Mouse (Mus musculus) stomach, embryonic 15.5 days (tissue): ENCODE measurements around the gene Apol8. TPM values are rescaled to one million over a fixed set of nuclear protein-coding genes. Genes with fewer than 3 reads are reported as not detected.

Source experiments
- ATAC-seq: fragments of 200-750 bp; cut with Nextera tagmentation; 2 replicates; pipeline ENCODE4 v1.8.0; 2017; ENCODE audit warnings: low read depth, moderate number of reproducible peaks, moderate TSS enrichment; ENCODE audit not compliant: insufficient read depth, low FRiP score
- H3K27ac ChIP-seq: fragments of 300-500 bp; sonication (generic); 2 replicates; pipeline ENCODE4 v1.5.1; 2015; ENCODE audit warnings: mild to moderate bottlenecking, inconsistent platforms
- H3K27me3 ChIP-seq: fragments of 300-500 bp; sonication (generic); replicated peaks from 2 replicates; pipeline ENCODE4 v1.6.1; 2015; ENCODE audit warnings: inconsistent platforms
- H3K36me3 ChIP-seq: fragments of 300-500 bp; sonication (generic); 2 replicates; pipeline ENCODE4 v1.6.1; 2015; ENCODE audit warnings: inconsistent platforms
- H3K4me1 ChIP-seq: fragments of 300-500 bp; sonication (generic); 2 replicates; pipeline ENCODE4 v1.6.1; 2015; ENCODE audit warnings: inconsistent platforms
- H3K4me2 ChIP-seq: fragments of 300-500 bp; sonication (generic); 2 replicates; pipeline ENCODE4 v1.6.1; 2015; ENCODE audit warnings: mild to moderate bottlenecking, inconsistent platforms
- H3K4me3 ChIP-seq: fragments of 300-500 bp; sonication (generic); replicated peaks from 2 replicates; pipeline ENCODE4 v1.5.1; 2015; ENCODE audit warnings: inconsistent platforms
- H3K9ac ChIP-seq: fragments of 300-500 bp; sonication (generic); 2 replicates; pipeline ENCODE4 v1.6.1; 2015; ENCODE audit warnings: inconsistent platforms
- H3K9me3 ChIP-seq: fragments of 300-500 bp; sonication (generic); 2 replicates; pipeline ENCODE4 v1.6.1; 2016; ENCODE audit warnings: inconsistent platforms
- WGBS: fragments of 180-500 bp; shearing (Covaris S2); methylation state at CpG from one replicate; pipeline ENCODE4 v1.1.7; 2015; 5-methylcytosine and 5-hydroxymethylcytosine counted together
- polyA plus RNA-seq: library from polyadenylated mRNA; unstranded; fragments of >200 nt; fragmentation: Nextera tagmentation; extraction: Ambion mirVana; gene quantifications from 2 replicates; pipeline ENCODE4 v1.2.1, GENCODE M21; 2015

The Apol8 gene
- polyA plus RNA-seq, 1 experiment from 2014 or later, result 1.7 TPM

GRCm38 (mm10) chr15:77796409-77797035 is 39.7 kb upstream of the Apol8 start:
- H3K4me2 ChIP-seq, result no peak overlapping the region
- H3K9ac ChIP-seq, result no peak overlapping the region
- peaks cover 42% of the 10 kb centered on the region for H3K36me3 ChIP-seq
- no peaks in the 10 kb centered on the region for H3K9me3 ChIP-seq
- H3K4me3 ChIP-seq, result no peak overlapping the region
- H3K4me1 ChIP-seq, result peaks cover 46% of the 10 kb centered on the region
- no peak for ATAC-seq
- 91% methylated on average over 26 of the region's 26 CpGs for WGBS
- peak overlapping the region; percentile 94 for H3K27ac ChIP-seq
- H3K27me3 ChIP-seq, result no peaks in the 10 kb centered on the region

- H3K4me1 ChIP-seq, result peaks cover 34% of the 10 kb centered on the region
- H3K9me3 ChIP-seq, result no peaks in the 10 kb centered on the region
- WGBS, result 86% methylated on average over 13 of the region's 13 CpGs
- H3K27me3 ChIP-seq, result no peaks in the 10 kb centered on the region
- H3K36me3 ChIP-seq, result peaks cover 58% of the 10 kb centered on the region
- no peak overlapping the region for H3K4me2 ChIP-seq
- no peak overlapping the region for H3K27ac ChIP-seq
- ATAC-seq, result no peak
- H3K4me3 ChIP-seq, result no peak overlapping the region
- no peak overlapping the region for H3K9ac ChIP-seq
These were observed 38.1 kb upstream of the Apol8 start for GRCm38 (mm10) chr15:77794908-77795356.

- H3K4me1 ChIP-seq, result peaks cover 27% of the 10 kb centered on the region
- no peaks in the 10 kb centered on the region for H3K27me3 ChIP-seq
- WGBS, result 80% methylated on average over 13 of the region's 13 CpGs
- no peak for ATAC-seq
- H3K9me3 ChIP-seq, result no peaks in the 10 kb centered on the region
- no peak overlapping the region for H3K4me2 ChIP-seq
- no peak overlapping the region for H3K4me3 ChIP-seq
- no peak overlapping the region for H3K9ac ChIP-seq
- H3K27ac ChIP-seq, result 0 out of 2 replicates have a peak overlapping the region, but pooled peaks have one; percentile 4
- peaks cover 63% of the 10 kb centered on the region for H3K36me3 ChIP-seq
These were observed 37.5 kb upstream of the Apol8 start for GRCm38 (mm10) chr15:77794138-77794907.

GRCm38 (mm10) chr15:77793554-77793953 is 36.8 kb upstream of the Apol8 start:
- peaks cover 71% of the 10 kb centered on the region for H3K36me3 ChIP-seq
- no peak overlapping the region for H3K4me2 ChIP-seq
- no peak overlapping the region for H3K27ac ChIP-seq
- no peaks in the 10 kb centered on the region for H3K9me3 ChIP-seq
- 83% methylated on average over 7 of the region's 7 CpGs for WGBS
- no peak overlapping the region for H3K9ac ChIP-seq
- H3K27me3 ChIP-seq, result no peaks in the 10 kb centered on the region
- peaks cover 20% of the 10 kb centered on the region for H3K4me1 ChIP-seq
- no peak for ATAC-seq
- H3K4me3 ChIP-seq, result no peak overlapping the region

- Histone ChIP-seq H3K27ac (no peak overlapping the region), H3K9ac (no peak overlapping the region), H3K4me1 (peaks cover 15% of the 10 kb centered on the region), H3K9me3 (no peaks in the 10 kb centered on the region), H3K27me3 (no peaks in the 10 kb centered on the region), H3K4me2 (no peak overlapping the region), H3K4me3 (no peak overlapping the region), H3K36me3 (peaks cover 75% of the 10 kb centered on the region)
- whole genome bisulfite sequencing, result 77% methylated on average over 4 of the region's 4 CpGs
- no peak for ATAC-seq
These were observed 36.3 kb upstream of the Apol8 start for GRCm38 (mm10) chr15:77793094-77793493.

- ATAC-seq, result no peak
- peaks cover 80% of the 10 kb centered on the region for H3K36me3 ChIP-seq
- 82% methylated on average over 9 of the region's 9 CpGs for WGBS
These were observed 35.3 kb upstream of the Apol8 start for GRCm38 (mm10) chr15:77792056-77792455.

GRCm38 (mm10) chr15:77790656-77791405 is 34.0 kb upstream of the Apol8 start:
- Histone ChIP-seq H3K4me3 (no peak overlapping the region), H3K9ac (no peak overlapping the region), H3K27ac (no peak overlapping the region), H3K27me3 (no peaks in the 10 kb centered on the region), H3K4me2 (no peak overlapping the region), H3K9me3 (no peaks in the 10 kb centered on the region), H3K4me1 (no peaks in the 10 kb centered on the region), H3K36me3 (peaks cover 81% of the 10 kb centered on the region)
- ATAC-seq, result no peak
- 91% methylated on average over 21 of the region's 21 CpGs for WGBS

More at GRCm38 (mm10) chr15:77792056-77792455, 35.3 kb upstream of the Apol8 start:
- H3K4me2 ChIP-seq, result no peak overlapping the region
- H3K27ac ChIP-seq, result no peak overlapping the region
- no peak overlapping the region for H3K9ac ChIP-seq
- no peaks in the 10 kb centered on the region for H3K9me3 ChIP-seq
- no peak overlapping the region for H3K4me3 ChIP-seq
- no peaks in the 10 kb centered on the region for H3K27me3 ChIP-seq
- peaks cover 5% of the 10 kb centered on the region; the same call in 1 of the 2 replicates for H3K4me1 ChIP-seq

- H3K36me3 ChIP-seq, result peaks cover 86% of the 10 kb centered on the region
- WGBS, result 88% methylated on average over 3 of the region's 3 CpGs
- ATAC-seq, result no peak
These were observed 32.4 kb upstream of the Apol8 start for GRCm38 (mm10) chr15:77789186-77789585.

GRCm38 (mm10) chr15:77788356-77788755 is 31.6 kb upstream of the Apol8 start:
- no peak for ATAC-seq
- no peak overlapping the region for H3K4me3 ChIP-seq
- H3K36me3 ChIP-seq, result peaks cover 90% of the 10 kb centered on the region
- H3K27ac ChIP-seq, result no peak overlapping the region
- H3K27me3 ChIP-seq, result no peaks in the 10 kb centered on the region
- 86% methylated on average over 6 of the region's 6 CpGs for WGBS
- no peak overlapping the region for H3K9ac ChIP-seq
- no peaks in the 10 kb centered on the region for H3K9me3 ChIP-seq
- no peaks in the 10 kb centered on the region for H3K4me1 ChIP-seq
- no peak overlapping the region for H3K4me2 ChIP-seq

More at GRCm38 (mm10) chr15:77789186-77789585, 32.4 kb upstream of the Apol8 start:
- Histone ChIP-seq H3K9me3 (no peaks in the 10 kb centered on the region), H3K4me1 (no peaks in the 10 kb centered on the region), H3K4me2 (no peak overlapping the region), H3K27ac (no peak overlapping the region), H3K9ac (no peak overlapping the region), H3K27me3 (no peaks in the 10 kb centered on the region), H3K4me3 (no peak overlapping the region)

GRCm38 (mm10) chr15:77785807-77786206 is 29.0 kb upstream of the Apol8 start:
- no peaks in the 10 kb centered on the region for H3K4me1 ChIP-seq

GRCm38 (mm10) chr15:77784039-77784824 is 27.4 kb upstream of the Apol8 start:
- Histone ChIP-seq H3K4me3 (no peak overlapping the region), H3K27me3 (no peaks in the 10 kb centered on the region), H3K27ac (no peak overlapping the region), H3K4me2 (no peak overlapping the region), H3K9ac (no peak overlapping the region), H3K36me3 (peaks cover 92% of the 10 kb centered on the region), H3K9me3 (no peaks in the 10 kb centered on the region), H3K4me1 (no peaks in the 10 kb centered on the region)
- ATAC-seq, result no peak
- WGBS, result 69% methylated on average over 22 of the region's 22 CpGs

More at GRCm38 (mm10) chr15:77785807-77786206, 29.0 kb upstream of the Apol8 start:
- H3K9ac ChIP-seq, result no peak overlapping the region
- no peaks in the 10 kb centered on the region for H3K27me3 ChIP-seq
- no peaks in the 10 kb centered on the region for H3K9me3 ChIP-seq
- H3K4me2 ChIP-seq, result no peak overlapping the region
- no peak overlapping the region for H3K4me3 ChIP-seq
- peaks cover 93% of the 10 kb centered on the region for H3K36me3 ChIP-seq
- no peak overlapping the region for H3K27ac ChIP-seq
- ATAC-seq, result no peak
- WGBS, result 82% methylated on average over 1 of the region's 1 CpGs
